Mouse (Mus musculus): Measurements from ENCODE around the gene Sh3pxd2a. TPM values are rescaled to one million over a fixed set of nuclear protein-coding genes. Genes with fewer than 3 reads are reported as not detected.

Gene Sh3pxd2a
- total and polyA plus RNA-seq, 3 experiments: 36.1 to 53.2 (median 52.3) TPM

DNA sequence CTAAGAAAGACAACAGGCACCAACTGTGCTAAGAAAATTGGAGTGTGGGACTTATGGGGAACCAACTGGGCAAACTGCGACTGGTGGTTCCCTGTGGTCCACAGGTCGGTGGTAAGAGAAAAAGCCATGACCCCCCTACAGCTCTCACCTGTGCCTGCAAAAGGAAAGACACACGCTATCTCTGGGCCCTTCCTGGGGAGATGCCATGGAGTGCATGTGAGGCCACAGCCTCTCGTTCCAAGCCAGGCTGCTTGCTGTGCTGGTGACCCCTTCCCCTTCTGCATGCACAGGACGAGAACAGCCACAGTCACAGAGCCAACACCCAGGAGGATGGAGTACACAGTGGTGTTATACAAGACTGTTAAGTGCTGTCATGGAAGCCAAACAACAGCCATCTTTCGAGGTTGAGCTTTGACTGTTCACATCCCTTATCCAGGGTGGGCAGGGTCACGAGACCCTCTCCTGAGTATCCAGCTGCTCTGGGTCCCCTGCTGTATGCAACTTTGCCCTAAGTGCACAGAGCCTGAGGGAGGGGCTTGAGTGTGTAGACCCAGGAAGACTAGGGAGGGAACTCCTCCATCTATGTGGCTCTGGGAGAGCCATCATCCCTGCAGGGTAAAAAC is 117.1 kb downstream of the Sh3pxd2a start:
- intact Hi-C loops (cut with DNase I): no loop called here
- 53% methylated on average over 7 of the region's 7 CpGs for WGBS
- no peak overlapping the region for H3K9ac ChIP-seq (ENCODE audit: low read depth, low read length)
- DNase-seq: no peak
- H3K4me3 ChIP-seq: no peak overlapping the region
- TF ChIP-seq EP300 (IDR thresholded peaks at IDR 0.05; ENCODE audit: insufficient read depth, low read depth, low read length): no peak
- TF ChIP-seq POLR2A (IDR thresholded peaks at IDR 0.05; ENCODE audit: insufficient read depth, low read depth, low read length): no peak
- no peak for TF ChIP-seq CTCF (IDR thresholded peaks at IDR 0.05)
- H3K36me3 ChIP-seq (ENCODE audit: control insufficient read depth, insufficient read depth, low read length): no peaks in the 10 kb centered on the region
- H3K27me3 ChIP-seq (ENCODE audit: control insufficient read depth, insufficient read depth, low read length): no peaks in the 10 kb centered on the region
- H3K27ac ChIP-seq: no peak overlapping the region
- peaks cover 10% of the 10 kb centered on the region for H3K4me1 ChIP-seq (ENCODE audit: control insufficient read depth, insufficient read depth, low read length)
- H3K79me2 ChIP-seq (replicated peaks; ENCODE audit: control insufficient read depth, insufficient read depth, low read length): peaks cover 1% of the 10 kb centered on the region; the same call in 1 of the 2 replicates

DNA sequence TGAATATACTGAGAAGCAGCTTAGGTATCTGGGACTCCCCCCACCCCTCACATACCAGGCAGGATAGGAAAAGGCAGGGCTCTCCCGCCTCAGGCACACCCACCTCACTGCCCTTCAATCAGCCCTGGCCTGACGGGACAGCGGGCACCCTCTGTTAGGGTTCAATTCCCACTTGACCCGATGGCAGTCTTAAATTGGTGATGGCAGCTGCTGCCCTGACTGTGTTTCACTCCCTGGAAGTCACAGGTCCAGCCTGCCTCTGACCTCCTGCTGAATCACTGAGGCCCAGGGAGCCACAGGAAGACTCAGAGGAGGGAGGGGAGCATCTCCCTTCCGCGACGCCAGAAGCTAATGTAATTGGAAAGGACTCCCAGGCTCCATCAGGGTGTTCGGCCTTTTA is 117.6 kb downstream of the Sh3pxd2a start:
- Histone ChIP-seq H3K27ac (no peak overlapping the region; the same call in 1 of the 2 replicates), H3K27me3 (ENCODE audit: control insufficient read depth, insufficient read depth, low read length) (no peaks in the 10 kb centered on the region), H3K4me3 (no peak overlapping the region), H3K9ac (ENCODE audit: low read depth, low read length) (no peak overlapping the region), H3K79me2 (replicated peaks; ENCODE audit: control insufficient read depth, insufficient read depth, low read length) (peaks cover 1% of the 10 kb centered on the region; the same call in 1 of the 2 replicates), H3K4me1 (ENCODE audit: control insufficient read depth, insufficient read depth, low read length) (peaks cover 10% of the 10 kb centered on the region), H3K36me3 (ENCODE audit: control insufficient read depth, insufficient read depth, low read length) (no peaks in the 10 kb centered on the region)
- no peak for DNase-seq
- WGBS: 34% methylated on average over 8 of the region's 8 CpGs
- TF ChIP-seq EP300 (IDR thresholded peaks at IDR 0.05; ENCODE audit: insufficient read depth, low read depth, low read length) (no peak), POLR2A (IDR thresholded peaks at IDR 0.05; ENCODE audit: insufficient read depth, low read depth, low read length) (no peak), CTCF (IDR thresholded peaks at IDR 0.05) (no peak)
- intact Hi-C loops (cut with DNase I): no loop called here

GRCm38 (mm10) chr19:47345851-47346568 is 118.2 kb downstream of the Sh3pxd2a start:
- DNase-seq: peak in 1 of 2 experiments; percentile 41
- 50% methylated on average over 6 of the region's 6 CpGs for WGBS
- Histone ChIP-seq H3K4me3 (no peak overlapping the region), H3K4me1 (ENCODE audit: control insufficient read depth, insufficient read depth, low read length) (peaks cover 10% of the 10 kb centered on the region), H3K27ac (peak overlapping the region; percentile 2; the same call in 1 of the 2 replicates), H3K36me3 (ENCODE audit: control insufficient read depth, insufficient read depth, low read length) (no peaks in the 10 kb centered on the region), H3K79me2 (replicated peaks; ENCODE audit: control insufficient read depth, insufficient read depth, low read length) (peaks cover 1% of the 10 kb centered on the region; the same call in 1 of the 2 replicates), H3K9ac (ENCODE audit: low read depth, low read length) (no peak overlapping the region), H3K27me3 (ENCODE audit: control insufficient read depth, insufficient read depth, low read length) (no peaks in the 10 kb centered on the region)
- intact Hi-C loops (cut with DNase I): no loop called here
- no peak for TF ChIP-seq EP300 (IDR thresholded peaks at IDR 0.05; ENCODE audit: insufficient read depth, low read depth, low read length)
- TF ChIP-seq POLR2A (IDR thresholded peaks at IDR 0.05; ENCODE audit: insufficient read depth, low read depth, low read length): no peak
- TF ChIP-seq CTCF (IDR thresholded peaks at IDR 0.05): no peak

GRCm38 (mm10) chr19:47343422-47343821 is 120.8 kb downstream of the Sh3pxd2a start:
- Histone ChIP-seq H3K9ac (ENCODE audit: low read depth, low read length) (no peak overlapping the region), H3K36me3 (ENCODE audit: control insufficient read depth, insufficient read depth, low read length) (no peaks in the 10 kb centered on the region), H3K27ac (no peak overlapping the region), H3K4me1 (ENCODE audit: control insufficient read depth, insufficient read depth, low read length) (peaks cover 12% of the 10 kb centered on the region), H3K79me2 (replicated peaks; ENCODE audit: control insufficient read depth, insufficient read depth, low read length) (0 out of 2 replicates have a peak, but pooled peaks cover 1% of the 10 kb centered on the region), H3K4me3 (no peak overlapping the region), H3K27me3 (ENCODE audit: control insufficient read depth, insufficient read depth, low read length) (no peaks in the 10 kb centered on the region)
- no peak for DNase-seq
- TF ChIP-seq POLR2A (IDR thresholded peaks at IDR 0.05; ENCODE audit: insufficient read depth, low read depth, low read length) (no peak), EP300 (IDR thresholded peaks at IDR 0.05; ENCODE audit: insufficient read depth, low read depth, low read length) (no peak), CTCF (IDR thresholded peaks at IDR 0.05) (no peak)
- 39% methylated on average over 34 of the region's 39 CpGs for WGBS
- intact Hi-C loops (cut with DNase I): no loop called here

GRCm38 (mm10) chr19:47339165-47339564 is 125.0 kb downstream of the Sh3pxd2a start:
- Histone ChIP-seq H3K9ac (ENCODE audit: low read depth, low read length) (peak overlapping the region; percentile 41; the same call in 1 of the 2 replicates), H3K27me3 (ENCODE audit: control insufficient read depth, insufficient read depth, low read length) (no peaks in the 10 kb centered on the region), H3K4me3 (peak overlapping the region; percentile 35), H3K36me3 (ENCODE audit: control insufficient read depth, insufficient read depth, low read length) (no peaks in the 10 kb centered on the region), H3K27ac (no peak overlapping the region), H3K4me1 (ENCODE audit: control insufficient read depth, insufficient read depth, low read length) (peaks cover 4% of the 10 kb centered on the region; the same call in 1 of the 2 replicates), H3K79me2 (replicated peaks; ENCODE audit: control insufficient read depth, insufficient read depth, low read length) (0 out of 2 replicates have a peak, but pooled peaks cover 1% of the 10 kb centered on the region)
- intact Hi-C loops (cut with DNase I): loop anchor here (1.0 kb wide), 1 partner anchor 164 kb away; no protein-coding TSS in a partner anchor
- peak; percentile 78 to 88 for DNase-seq
- TF ChIP-seq EP300 (IDR thresholded peaks at IDR 0.05; ENCODE audit: insufficient read depth, low read depth, low read length) (peak; percentile 79; the same call in 1 of the 2 replicates), POLR2A (IDR thresholded peaks at IDR 0.05; ENCODE audit: insufficient read depth, low read depth, low read length) (no peak), CTCF (IDR thresholded peaks at IDR 0.05) (no peak)
- 5% methylated on average over 17 of the region's 17 CpGs for WGBS

Data from heart, adult 2 months (tissue).